Mouse (Mus musculus) kidney, embryonic 16.5 days (tissue): Measurements from ENCODE around the gene Alkal2. TPM values are rescaled to one million over a fixed set of nuclear protein-coding genes. Genes with fewer than 3 reads are reported as not detected.

Experiments used
- ATAC-seq: fragments of 200-750 bp; cut with Nextera tagmentation; 2 replicates; pipeline ENCODE4 v1.8.0; 2017; ENCODE audit warnings: moderate TSS enrichment; ENCODE audit not compliant: low FRiP score, low TSS enrichment
- H3K27ac ChIP-seq: fragments of 300-500 bp; sonication (generic); 2 replicates; pipeline ENCODE4 v1.5.1; 2014; ENCODE audit warnings: low read length
- H3K27me3 ChIP-seq: fragments of 300-500 bp; sonication (generic); 2 replicates; pipeline ENCODE4 v1.6.1; 2014; ENCODE audit warnings: low read length, control low read depth, mixed read lengths; ENCODE audit not compliant: insufficient read depth
- H3K36me3 ChIP-seq: fragments of 300-500 bp; sonication (generic); 2 replicates; pipeline ENCODE4 v1.6.1; 2014; ENCODE audit warnings: low read length, control low read depth, mixed read lengths; ENCODE audit not compliant: insufficient read depth
- H3K4me1 ChIP-seq: fragments of 300-500 bp; sonication (generic); 2 replicates; pipeline ENCODE4 v1.6.1; 2014; ENCODE audit warnings: low read length, control low read depth, mixed read lengths; ENCODE audit not compliant: insufficient read depth
- H3K4me2 ChIP-seq: fragments of 300-500 bp; sonication (generic); replicated peaks from 2 replicates; pipeline ENCODE4 v1.6.1; 2014; ENCODE audit warnings: low read depth, low read length
- H3K4me3 ChIP-seq: fragments of 300-500 bp; sonication (generic); 2 replicates; pipeline ENCODE4 v1.5.1; 2014; ENCODE audit warnings: mild to moderate bottlenecking, low read length
- H3K9ac ChIP-seq: fragments of 300-500 bp; sonication (generic); replicated peaks from 2 replicates; pipeline ENCODE4 v1.6.1; 2014; ENCODE audit warnings: low read length
- H3K9me3 ChIP-seq: fragments of 300-500 bp; sonication (generic); 2 replicates; pipeline ENCODE4 v1.6.1; 2016; ENCODE audit warnings: low read length, control low read depth
- WGBS: fragments of 180-500 bp; shearing (Covaris S2); extraction: QIAGEN DNeasy Blood & Tissue Kit; methylation state at CpG from one replicate; pipeline ENCODE4 v1.1.7; 2014; 5-methylcytosine and 5-hydroxymethylcytosine counted together
- polyA plus RNA-seq: library from polyadenylated mRNA; unstranded; fragments of >200 nt; fragmentation: Nextera tagmentation; extraction: Ambion mirVana; gene quantifications from 2 replicates; pipeline ENCODE4 v1.2.1, GENCODE M21; 2015

Gene Alkal2
- 0.31 and 0.36 TPM in 2 replicates for polyA plus RNA-seq

GRCm38 (mm10) chr12:30883986-30884621, at the start of gene Alkal2:
TSS of gene Alkal2 (plus strand) at chr12:30884322.
- peak; percentile 76 for ATAC-seq
- Histone ChIP-seq H3K4me3 (peak within 1 kb of the TSS; percentile 57), H3K27me3 (peaks cover 50% of the 10 kb centered on the region), H3K27ac (no peak within 1 kb of the TSS), H3K9me3 (no peaks in the 10 kb centered on the region), H3K4me1 (peaks cover 12% of the 10 kb centered on the region), H3K36me3 (no peaks in the 10 kb centered on the region), H3K9ac (peak within 1 kb of the TSS; percentile 50), H3K4me2 (peak within 1 kb of the TSS; percentile 95)
- under 1% methylated on average over 58 of the region's 58 CpGs for WGBS

- Histone ChIP-seq H3K27me3 (no peaks in the 10 kb centered on the region), H3K36me3 (no peaks in the 10 kb centered on the region), H3K27ac (no peak overlapping the region), H3K9me3 (no peaks in the 10 kb centered on the region), H3K4me1 (no peaks in the 10 kb centered on the region), H3K4me2 (no peak overlapping the region), H3K9ac (no peak overlapping the region), H3K4me3 (no peak overlapping the region)
- ATAC-seq, result peak; percentile 96
- WGBS, result 38% methylated on average over 1 of the region's 1 CpGs
These were observed 35.6 kb upstream of the Alkal2 start for GRCm38 (mm10) chr12:30848521-30848920.

GRCm38 (mm10) chr12:30850902-30851301, 33.2 kb upstream of the Alkal2 start:
- no peaks in the 10 kb centered on the region for H3K4me1 ChIP-seq
- H3K9me3 ChIP-seq, result no peaks in the 10 kb centered on the region
- H3K9ac ChIP-seq, result no peak overlapping the region
- no peak overlapping the region for H3K27ac ChIP-seq
- no peak overlapping the region for H3K4me2 ChIP-seq
- no peaks in the 10 kb centered on the region for H3K36me3 ChIP-seq
- ATAC-seq, result no peak
- H3K27me3 ChIP-seq, result no peaks in the 10 kb centered on the region
- 58% methylated on average over 2 of the region's 2 CpGs for WGBS
- H3K4me3 ChIP-seq, result no peak overlapping the region

- no peak overlapping the region for H3K27ac ChIP-seq
- no peak overlapping the region for H3K4me3 ChIP-seq
- H3K9me3 ChIP-seq, result no peaks in the 10 kb centered on the region
- no peak for ATAC-seq
- no peak overlapping the region for H3K9ac ChIP-seq
- no peaks in the 10 kb centered on the region for H3K27me3 ChIP-seq
- no peaks in the 10 kb centered on the region for H3K4me1 ChIP-seq
- H3K36me3 ChIP-seq, result no peaks in the 10 kb centered on the region
- no peak overlapping the region for H3K4me2 ChIP-seq
- 86% methylated on average over 6 of the region's 6 CpGs for WGBS
These were observed 32.3 kb upstream of the Alkal2 start for GRCm38 (mm10) chr12:30851871-30852270.

GRCm38 (mm10) chr12:30855442-30856159, 28.5 kb upstream of the Alkal2 start:
- H3K9ac ChIP-seq, result no peak overlapping the region
- H3K4me2 ChIP-seq, result no peak overlapping the region
- H3K4me1 ChIP-seq, result no peaks in the 10 kb centered on the region
- H3K27ac ChIP-seq, result no peak overlapping the region
- H3K27me3 ChIP-seq, result no peaks in the 10 kb centered on the region
- no peaks in the 10 kb centered on the region for H3K36me3 ChIP-seq
- 71% methylated on average over 6 of the region's 6 CpGs for WGBS
- H3K4me3 ChIP-seq, result no peak overlapping the region
- ATAC-seq, result no peak
- H3K9me3 ChIP-seq, result no peaks in the 10 kb centered on the region

GRCm38 (mm10) chr12:30856172-30856571, 27.9 kb upstream of the Alkal2 start:
- ATAC-seq, result no peak
- no peak overlapping the region for H3K27ac ChIP-seq

GRCm38 (mm10) chr12:30864347-30864746, 19.8 kb upstream of the Alkal2 start:
- Histone ChIP-seq H3K27me3 (no peaks in the 10 kb centered on the region), H3K36me3 (no peaks in the 10 kb centered on the region), H3K27ac (no peak overlapping the region), H3K9me3 (no peaks in the 10 kb centered on the region), H3K4me3 (no peak overlapping the region), H3K4me1 (no peaks in the 10 kb centered on the region), H3K4me2 (no peak overlapping the region), H3K9ac (no peak overlapping the region)
- 59% methylated on average over 2 of the region's 2 CpGs for WGBS
- no peak for ATAC-seq

More at GRCm38 (mm10) chr12:30856172-30856571, 27.9 kb upstream of the Alkal2 start:
- no peak overlapping the region for H3K9ac ChIP-seq
- H3K9me3 ChIP-seq, result no peaks in the 10 kb centered on the region
- no peaks in the 10 kb centered on the region for H3K4me1 ChIP-seq
- WGBS, result 92% methylated on average over 5 of the region's 5 CpGs
- no peak overlapping the region for H3K4me2 ChIP-seq
- no peaks in the 10 kb centered on the region for H3K27me3 ChIP-seq
- H3K36me3 ChIP-seq, result no peaks in the 10 kb centered on the region
- no peak overlapping the region for H3K4me3 ChIP-seq

GRCm38 (mm10) chr12:30865781-30866180, 18.3 kb upstream of the Alkal2 start:
- Histone ChIP-seq H3K36me3 (no peaks in the 10 kb centered on the region), H3K9ac (no peak overlapping the region), H3K27ac (no peak overlapping the region), H3K4me1 (no peaks in the 10 kb centered on the region), H3K4me2 (no peak overlapping the region), H3K27me3 (no peaks in the 10 kb centered on the region), H3K4me3 (no peak overlapping the region), H3K9me3 (no peaks in the 10 kb centered on the region)
- WGBS, result 77% methylated on average over 4 of the region's 4 CpGs
- no peak for ATAC-seq

GRCm38 (mm10) chr12:30879447-30879846, 4.7 kb upstream of the Alkal2 start:
- H3K27ac ChIP-seq, result no peak overlapping the region
- H3K9ac ChIP-seq, result no peak overlapping the region
- H3K4me1 ChIP-seq, result peaks cover 9% of the 10 kb centered on the region
- peaks cover 28% of the 10 kb centered on the region for H3K27me3 ChIP-seq
- H3K4me3 ChIP-seq, result no peak overlapping the region
- 75% methylated on average over 6 of the region's 6 CpGs for WGBS
- no peak overlapping the region for H3K4me2 ChIP-seq
- no peak for ATAC-seq
- H3K36me3 ChIP-seq, result no peaks in the 10 kb centered on the region
- H3K9me3 ChIP-seq, result no peaks in the 10 kb centered on the region

- H3K27ac ChIP-seq, result no peak overlapping the region
- peak overlapping the region; percentile 50; the same call in 1 of the 2 replicates for H3K9ac ChIP-seq
- H3K36me3 ChIP-seq, result no peaks in the 10 kb centered on the region
- no peak for ATAC-seq
- WGBS, result 25% methylated on average over 4 of the region's 4 CpGs
- peak overlapping the region; percentile 57 for H3K4me3 ChIP-seq
- H3K9me3 ChIP-seq, result no peaks in the 10 kb centered on the region
- peaks cover 12% of the 10 kb centered on the region for H3K4me1 ChIP-seq
- peaks cover 51% of the 10 kb centered on the region for H3K27me3 ChIP-seq
- H3K4me2 ChIP-seq, result peak overlapping the region; percentile 95
These were observed 533 bp upstream of the Alkal2 start for GRCm38 (mm10) chr12:30883592-30883985.
